Mouse (Mus musculus) embryo, embryonic 10.5 days (tissue): ENCODE results near the gene Nsfl1c.
"Not testable (repeated sequence)": the region's sequence is repeated elsewhere in the genome, so short reads cannot be mapped to it uniquely, and the experiment has no call there.

Experiments
- DNase-seq: peaks from one replicate; pipeline ENCODE4 v3.0.0-alpha.2; 2015; ENCODE audit warnings: low spot score

Nsfl1c gene

DNA sequence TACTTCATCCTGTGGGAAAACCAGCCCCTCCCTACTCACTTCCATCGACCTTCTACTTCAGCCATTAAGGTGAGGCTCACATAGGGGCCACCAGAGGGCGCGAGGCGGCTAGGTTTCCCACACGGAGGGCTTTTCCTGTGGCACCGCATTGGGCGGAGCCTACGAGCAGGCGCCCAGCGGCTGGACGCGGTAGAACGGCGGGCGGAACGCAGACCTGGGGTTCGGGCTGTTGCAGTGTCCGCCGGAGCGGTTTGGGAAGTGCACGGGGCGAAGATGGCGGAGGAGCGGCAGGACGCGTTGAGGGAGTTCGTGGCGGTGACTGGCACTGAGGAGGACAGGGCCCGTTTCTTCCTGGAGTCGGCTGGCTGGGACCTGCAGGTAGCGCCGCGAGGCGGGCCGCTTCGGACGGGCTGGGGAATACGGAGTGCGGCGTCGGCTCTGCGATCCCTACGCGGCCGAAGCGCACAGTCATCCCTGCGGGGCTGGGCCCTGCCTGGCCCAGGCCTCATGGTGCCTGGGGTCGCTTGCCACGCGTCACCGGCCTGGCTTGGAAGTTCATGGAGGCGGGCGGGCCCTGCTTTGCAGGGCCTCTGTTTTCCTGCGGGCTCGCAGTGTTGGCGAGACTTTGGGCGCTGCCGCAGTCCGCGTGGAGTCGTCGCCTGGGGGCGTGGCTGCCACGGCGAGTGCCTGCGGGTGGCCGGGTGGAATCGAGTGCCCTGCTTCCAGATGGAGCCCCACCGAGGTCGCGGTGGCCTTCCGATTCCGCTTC is at the start of gene Nsfl1c:
Gene Nsfl1c, plus strand, starts transcription at position 148 of the 769 bp plus-strand sequence.
- peak; percentile 96 for DNase-seq

DNA sequence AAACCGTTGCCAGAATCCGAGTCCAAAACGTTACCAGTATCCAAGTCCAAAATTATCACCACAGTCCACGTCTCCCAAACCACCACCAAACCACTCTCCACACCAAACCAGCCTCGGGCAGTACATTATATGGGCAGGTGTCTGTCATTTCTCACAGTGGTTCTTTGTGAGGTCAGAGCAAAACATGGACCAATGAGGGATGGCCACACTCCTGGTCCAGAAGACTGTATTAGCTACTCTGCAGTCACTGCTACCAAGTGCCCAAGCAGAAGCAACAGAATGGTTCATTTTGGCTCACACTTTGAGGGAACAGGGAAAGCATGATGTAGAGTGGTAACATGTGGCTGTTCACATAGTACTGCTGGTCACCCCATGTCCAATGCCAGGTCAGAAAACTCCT is 17.9 kb upstream of the Nsfl1c start, which contains the start of gene 4921509C19Rik:
Gene 4921509C19Rik, minus strand, starts transcription at position 101 of the 400 bp plus-strand sequence.
- DNase-seq = not testable (repeated sequence)

DNA sequence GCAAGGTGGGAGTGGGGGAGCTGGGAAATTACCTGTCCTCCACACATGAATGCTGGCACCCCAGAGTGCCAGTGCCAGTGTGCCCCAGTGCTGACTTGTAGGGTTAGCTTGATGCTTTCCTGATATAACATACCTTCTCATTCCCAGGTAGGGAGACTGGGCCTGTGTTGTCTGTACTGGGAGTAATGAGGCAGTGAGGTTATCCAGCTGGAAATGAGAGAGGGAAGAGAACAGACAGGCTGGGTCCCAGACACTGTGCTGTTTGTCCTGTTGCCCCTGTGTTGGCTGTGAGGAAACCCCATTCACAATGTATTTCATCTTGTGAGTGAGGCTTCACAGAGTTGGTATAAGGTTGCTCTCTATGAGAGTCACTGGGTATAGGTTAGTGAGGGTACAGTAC is 7.5 kb upstream of the Nsfl1c start:
- DNase-seq = no peak

DNA sequence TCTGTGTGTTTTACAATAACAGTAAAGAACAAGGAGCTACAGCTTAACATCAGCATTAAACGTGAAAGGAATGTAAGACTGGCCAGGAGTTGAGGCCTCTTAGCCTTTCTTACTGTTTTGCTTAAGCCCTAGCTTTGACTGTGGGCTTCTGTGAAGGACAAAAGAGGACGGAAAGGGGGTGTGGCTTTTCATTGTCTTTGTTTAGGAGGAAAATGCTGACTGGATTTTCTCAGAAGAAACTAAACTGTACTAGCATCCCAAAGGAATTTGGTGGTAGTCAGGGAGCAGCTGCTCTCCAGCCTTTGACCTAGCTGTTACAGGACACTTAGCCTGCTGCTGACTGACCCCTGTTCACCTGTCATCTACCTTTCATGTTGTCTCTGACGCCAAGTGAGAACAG is 4.4 kb downstream of the Nsfl1c start:
- DNase-seq = no peak

DNA sequence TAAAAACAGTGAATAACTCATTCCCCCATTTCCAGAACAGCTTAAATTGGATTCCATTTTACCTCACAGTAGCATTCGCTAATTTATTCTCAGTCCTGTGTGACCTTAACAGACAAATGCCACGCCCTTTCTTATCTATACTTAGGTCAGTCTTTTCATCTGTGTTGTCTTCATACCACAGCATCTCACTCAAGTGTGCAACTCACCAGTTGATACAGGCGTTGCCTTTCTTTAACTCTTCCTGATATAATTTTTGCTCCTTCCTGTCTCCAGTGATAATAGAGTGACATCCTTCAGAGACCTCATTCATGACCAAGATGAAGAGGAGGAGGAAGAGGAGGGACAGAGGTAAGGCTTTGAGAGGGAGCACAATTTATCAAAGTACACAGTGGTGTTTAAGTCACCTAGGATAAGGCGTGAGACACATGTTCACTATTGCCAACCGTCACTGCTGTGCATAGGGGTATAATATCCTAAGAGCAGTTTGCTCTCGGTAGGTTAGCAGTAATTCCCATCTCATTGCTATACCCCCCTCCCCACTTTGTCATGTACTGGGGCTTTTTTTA is 6.5 kb downstream of the Nsfl1c start:
- DNase-seq = no peak

DNA sequence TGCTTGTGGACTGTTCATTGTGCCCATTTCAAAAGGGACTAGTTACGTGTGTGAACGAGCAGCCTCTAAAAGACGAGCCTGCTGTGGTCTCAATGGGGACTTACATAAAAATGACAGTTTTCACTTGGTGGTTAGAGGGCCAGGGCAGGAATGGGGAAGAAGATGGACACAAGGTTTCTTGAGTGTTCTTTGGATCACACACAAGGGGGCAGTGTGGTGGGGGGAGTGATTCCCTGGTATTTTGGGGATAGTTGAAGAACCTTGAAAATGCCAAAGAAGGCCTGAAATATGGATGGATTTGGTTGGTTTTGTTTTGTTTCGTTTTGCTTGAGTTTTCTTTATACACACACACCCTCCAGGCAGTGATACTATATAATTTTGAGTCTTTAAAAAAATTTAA is 10.2 kb downstream of the Nsfl1c start:
- DNase-seq = peak; percentile 4

DNA sequence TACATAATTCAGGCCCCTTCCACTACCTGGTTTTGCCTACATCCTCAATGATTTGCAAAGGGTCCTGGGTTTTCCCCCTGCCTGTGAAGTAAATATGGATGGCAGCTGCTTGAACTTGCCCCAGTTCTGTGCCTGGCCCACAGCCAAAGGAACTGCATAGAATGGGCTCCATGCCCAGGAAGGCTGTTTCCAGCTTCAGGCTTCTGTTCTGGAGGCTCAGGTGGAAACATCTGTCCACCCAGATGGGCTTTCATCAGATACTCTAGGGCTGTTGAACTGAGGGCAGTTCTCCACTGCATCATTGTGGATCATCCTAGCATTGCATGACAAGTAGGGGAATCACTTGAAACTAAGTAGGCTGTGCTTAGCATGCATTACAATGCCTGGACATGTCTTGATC is 18.2 kb downstream of the Nsfl1c start:
- DNase-seq = no peak

DNA sequence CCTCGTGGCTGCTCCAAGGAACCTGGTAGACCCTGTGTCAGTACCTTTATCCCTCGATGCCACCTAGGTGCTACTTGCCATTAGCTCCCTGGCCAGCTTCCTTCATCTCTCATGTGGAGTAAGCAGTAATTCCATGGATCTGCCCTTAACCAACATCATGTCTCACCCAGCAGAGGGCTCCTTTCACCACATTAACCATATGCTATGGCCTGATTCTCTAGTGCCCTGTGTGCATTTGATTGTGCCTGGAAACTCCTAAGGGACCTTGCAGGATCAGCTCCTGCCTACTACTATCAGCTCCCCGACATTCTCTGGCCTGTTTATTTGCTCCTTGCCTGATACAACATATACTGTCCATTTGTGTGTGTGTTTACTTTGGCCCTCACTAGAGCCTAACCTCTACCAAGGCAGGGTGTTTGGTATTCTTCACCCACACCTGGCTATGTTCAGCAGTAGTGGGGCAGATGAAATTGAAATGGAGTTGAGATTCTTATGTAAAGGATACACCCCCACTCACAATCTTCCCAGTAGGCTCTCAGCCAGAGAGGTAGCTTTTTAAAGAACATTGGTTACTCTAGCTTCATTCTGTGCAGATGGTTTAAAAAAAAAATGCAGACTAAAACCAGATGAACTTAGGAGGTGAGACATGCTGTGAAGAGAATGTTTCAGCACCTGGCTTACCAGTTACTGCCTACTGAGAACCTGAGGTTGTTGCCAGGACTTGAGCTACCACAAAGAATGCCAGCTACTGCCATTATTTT is 19.7 kb downstream of the Nsfl1c start:
- peak; percentile 4 for DNase-seq

DNA sequence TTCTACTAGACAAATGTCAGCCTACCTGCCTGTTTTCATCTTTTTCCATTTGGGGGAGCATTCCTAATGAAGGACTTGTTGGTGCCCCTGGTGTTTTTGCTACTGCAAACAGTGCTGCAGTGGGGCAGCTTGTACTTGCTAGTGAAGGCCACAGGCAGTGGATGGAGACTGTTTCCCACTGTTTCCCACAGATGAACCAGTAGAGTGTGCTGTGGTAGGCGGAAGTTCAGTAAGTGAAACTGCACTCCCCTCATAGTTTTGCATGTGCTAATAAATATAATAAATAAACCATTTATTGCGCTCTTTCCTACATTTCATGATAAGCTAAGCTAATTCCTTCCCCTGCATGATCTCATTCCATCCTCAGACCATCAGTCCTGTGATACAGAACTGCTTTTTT is 25.0 kb downstream of the Nsfl1c start:
- DNase-seq = no peak

DNA sequence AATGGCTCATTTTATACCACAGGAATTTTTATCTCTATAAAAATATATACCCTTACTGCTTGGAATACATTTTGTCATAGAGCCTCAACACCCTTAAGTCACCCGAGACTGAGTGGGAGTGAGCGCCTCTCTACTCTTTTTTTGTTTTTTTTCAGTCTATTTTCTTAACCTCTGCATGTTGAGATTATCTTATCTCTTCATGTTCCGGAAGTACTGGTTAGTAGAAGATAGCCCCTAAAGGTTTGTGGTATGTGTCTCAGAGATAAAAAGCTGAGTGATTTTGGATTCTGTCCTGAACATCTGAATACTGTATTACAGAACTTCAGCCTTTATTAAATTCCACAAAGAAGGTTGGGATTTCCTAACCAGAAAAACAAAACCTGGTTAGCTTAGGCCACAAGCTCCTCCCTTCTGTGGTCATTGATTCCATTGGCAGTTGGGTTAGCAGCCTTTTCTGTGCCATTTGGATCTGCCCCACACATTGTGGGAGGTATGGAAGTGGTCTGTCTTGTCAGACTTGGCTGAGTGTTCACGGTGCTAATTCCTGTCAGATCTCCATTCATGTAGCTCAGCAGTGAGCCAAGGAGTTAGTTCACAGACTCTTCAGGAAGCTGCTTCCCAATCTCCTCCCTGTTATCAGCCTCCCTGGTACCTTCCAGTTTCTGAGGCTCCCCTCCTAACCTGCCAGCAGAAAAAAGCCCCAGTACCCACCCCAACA is 30.5 kb downstream of the Nsfl1c start:
- DNase-seq = no peak

DNA sequence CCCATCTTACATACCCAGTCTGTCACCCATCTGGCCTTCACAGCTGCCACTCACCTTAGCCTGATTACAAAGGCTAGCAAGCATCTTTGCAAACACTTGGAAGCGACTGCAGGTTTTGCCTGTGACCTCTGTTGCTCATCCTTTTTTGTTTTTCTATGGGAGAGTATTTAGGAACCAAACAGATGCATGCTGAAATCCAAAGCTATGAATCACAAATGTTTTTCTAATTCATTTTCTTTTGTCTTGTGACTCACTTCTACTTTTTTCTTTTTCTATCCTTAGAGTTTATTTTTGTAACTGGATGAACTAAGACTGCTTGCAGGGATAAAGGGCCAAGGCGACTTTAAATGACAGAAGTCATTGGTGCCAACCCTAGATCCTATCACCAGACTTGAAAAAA is 31.5 kb downstream of the Nsfl1c start:
- no peak for DNase-seq

DNA sequence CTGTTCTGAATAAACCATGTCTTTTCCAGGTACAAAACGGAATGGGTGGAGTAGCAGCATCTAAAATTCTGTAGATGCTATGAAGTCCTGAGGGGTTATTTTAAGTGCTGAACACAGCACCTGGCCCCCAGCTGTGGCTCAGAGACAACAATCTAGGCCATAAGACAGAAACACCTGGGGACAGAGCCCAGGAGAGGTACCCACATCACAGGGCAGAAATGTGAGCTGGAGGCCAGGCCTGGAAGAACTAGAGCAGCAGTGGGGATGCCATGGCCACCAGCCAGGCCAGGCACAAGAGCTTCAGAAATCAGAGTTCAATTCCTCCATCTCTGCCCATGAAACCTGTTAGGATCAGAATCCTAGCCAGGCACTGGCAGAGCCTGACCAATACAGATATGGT is 34.1 kb downstream of the Nsfl1c start:
- DNase-seq = no peak

DNA sequence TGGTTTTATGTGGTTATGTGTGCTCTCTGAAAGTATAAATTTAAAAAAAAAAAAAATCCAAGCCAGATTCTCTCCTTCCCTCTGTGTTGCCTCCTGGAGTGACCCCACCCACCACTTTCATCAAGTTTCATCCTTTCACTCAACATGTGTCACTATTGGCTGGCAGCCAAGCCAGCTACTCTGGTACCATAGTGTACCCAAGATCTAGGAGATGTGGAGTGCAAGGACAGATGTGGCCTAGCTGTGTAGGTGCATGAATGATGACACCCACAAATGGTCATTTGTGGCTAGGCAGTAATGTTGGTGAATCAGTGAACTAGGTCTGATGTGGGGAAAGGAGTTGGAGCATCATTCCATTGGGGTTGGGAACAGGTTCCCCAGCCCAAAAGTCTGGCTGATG is 35.2 kb downstream of the Nsfl1c start:
- no peak for DNase-seq

DNA sequence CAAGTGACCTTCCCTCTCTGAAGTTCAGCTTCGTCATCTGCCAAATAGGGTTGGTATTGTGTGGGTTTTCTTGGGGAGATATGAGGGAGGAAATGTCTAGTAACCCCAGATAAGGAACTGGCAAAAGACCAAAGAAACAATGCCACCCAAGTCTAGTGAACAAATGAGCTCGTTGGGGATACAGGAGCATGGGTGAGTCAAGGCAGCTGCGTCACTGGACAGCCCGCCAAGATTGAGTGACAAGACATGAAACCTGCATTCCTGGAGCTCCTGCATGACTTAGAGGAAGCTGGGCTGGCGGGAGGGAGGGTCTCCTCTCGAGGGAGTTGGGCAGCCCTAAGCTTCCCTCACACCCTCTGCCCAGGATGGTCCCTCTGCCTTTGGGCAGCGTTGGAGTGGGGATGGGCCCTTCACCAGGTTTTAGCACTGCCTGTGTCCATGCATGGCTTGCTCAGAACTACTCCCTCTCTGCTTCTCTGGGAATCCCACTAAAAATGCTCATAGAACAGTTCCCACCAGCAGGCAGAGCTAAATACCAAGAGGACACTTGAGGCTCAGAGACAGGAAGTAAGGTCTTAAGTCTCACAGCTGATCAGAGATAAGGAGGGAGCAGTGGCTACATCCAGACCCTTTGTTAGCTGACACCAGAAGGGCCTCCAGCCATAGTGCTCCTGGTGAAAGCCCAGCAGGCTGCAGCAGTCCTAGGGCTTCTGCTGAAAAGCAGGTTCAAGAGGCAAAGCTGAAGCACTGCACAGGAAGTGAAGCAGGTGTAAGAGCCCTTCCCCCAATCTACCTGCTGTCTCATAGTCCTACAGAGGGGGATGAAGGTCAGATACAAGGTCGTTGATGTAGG is 36.6 kb downstream of the Nsfl1c start:
- DNase-seq = no peak

DNA sequence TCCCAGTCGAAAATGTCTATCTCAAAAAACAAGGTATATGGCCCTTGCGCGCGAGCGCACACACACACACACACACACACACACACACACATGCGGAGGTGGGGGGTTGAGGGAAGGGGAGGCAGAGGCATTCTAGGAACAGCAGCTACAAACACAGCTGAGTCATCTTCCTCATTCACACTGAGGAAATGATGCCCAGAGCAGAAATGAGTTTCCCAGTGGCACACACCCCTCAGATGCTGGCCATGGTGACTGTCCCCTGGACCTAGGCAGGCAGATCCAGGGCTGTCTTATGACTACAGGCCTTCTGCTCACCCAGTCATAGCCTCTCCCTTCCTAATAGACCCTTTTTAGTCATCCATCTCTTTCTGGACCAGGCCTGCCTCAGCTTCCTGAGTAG is 39.6 kb downstream of the Nsfl1c start:
- no peak for DNase-seq

DNA sequence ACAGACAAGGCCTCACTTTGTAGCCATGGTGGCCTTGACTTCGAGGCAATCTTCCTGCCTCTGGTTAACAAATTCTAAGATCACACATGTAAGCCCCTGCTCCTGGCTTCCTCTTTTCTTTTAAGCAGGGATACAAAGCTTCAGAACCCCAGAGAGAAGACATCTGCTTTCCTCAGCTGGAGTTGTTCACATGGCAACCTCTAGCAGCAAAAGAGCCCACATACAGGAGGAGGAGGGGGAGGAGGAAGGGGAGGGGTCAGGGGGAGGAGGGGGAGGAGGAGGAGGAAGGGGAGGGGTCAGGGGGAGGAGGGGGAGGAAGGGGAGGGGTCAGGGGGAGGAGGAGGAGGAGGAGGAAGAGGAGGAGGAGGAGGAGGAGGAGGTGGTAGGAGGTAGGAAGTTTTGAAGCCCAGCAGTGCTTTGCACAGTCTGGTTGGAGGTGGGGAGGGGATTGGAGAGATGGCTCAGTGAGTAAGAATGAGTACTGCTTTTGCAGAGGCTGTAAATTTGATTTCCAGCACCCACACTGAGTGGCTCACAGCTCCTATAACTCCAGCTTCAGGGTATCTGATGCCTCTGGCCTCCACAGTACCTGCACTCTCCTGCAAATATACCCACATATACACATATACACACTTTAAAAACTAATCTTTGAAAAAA is 42.1 kb downstream of the Nsfl1c start:
- peak; percentile 52 for DNase-seq

DNA sequence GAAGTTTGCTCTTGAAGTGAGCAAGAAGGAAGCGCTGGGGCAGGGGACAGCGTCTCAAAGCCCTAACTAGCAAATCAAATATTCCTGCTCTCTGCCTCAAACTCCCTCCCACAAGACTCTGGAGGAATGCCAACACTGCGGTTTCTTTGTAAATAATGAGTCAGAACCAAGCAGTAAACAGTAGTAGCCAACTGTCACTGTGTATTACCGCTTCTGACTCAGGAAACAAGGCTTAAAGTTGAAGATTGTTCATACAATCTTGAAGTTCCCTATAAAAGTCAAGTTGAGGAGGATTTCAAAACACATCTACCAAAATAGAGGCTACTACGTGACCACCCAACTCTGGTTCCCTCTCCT is 42.6 kb downstream of the Nsfl1c start:
- no peak for DNase-seq

DNA sequence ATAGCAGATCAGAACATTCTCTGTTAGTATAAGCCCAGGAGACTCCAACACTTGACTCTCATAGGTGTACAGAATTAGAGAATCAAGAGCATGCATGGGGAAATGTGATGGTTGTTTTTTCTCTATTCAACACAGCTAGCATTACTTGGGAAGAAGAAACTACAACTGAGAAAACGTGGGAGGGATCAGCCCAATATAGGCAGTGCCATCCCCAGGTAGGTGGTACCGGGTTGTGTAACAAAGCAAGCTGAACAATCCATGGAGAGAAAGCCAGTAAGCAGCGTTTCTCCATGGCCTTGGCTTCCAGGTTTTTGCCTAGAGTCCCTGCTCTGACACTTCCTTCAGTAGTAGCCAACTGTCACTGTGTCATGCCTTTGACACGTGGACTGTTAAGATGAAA is 44.7 kb downstream of the Nsfl1c start:
- DNase-seq = no peak

DNA sequence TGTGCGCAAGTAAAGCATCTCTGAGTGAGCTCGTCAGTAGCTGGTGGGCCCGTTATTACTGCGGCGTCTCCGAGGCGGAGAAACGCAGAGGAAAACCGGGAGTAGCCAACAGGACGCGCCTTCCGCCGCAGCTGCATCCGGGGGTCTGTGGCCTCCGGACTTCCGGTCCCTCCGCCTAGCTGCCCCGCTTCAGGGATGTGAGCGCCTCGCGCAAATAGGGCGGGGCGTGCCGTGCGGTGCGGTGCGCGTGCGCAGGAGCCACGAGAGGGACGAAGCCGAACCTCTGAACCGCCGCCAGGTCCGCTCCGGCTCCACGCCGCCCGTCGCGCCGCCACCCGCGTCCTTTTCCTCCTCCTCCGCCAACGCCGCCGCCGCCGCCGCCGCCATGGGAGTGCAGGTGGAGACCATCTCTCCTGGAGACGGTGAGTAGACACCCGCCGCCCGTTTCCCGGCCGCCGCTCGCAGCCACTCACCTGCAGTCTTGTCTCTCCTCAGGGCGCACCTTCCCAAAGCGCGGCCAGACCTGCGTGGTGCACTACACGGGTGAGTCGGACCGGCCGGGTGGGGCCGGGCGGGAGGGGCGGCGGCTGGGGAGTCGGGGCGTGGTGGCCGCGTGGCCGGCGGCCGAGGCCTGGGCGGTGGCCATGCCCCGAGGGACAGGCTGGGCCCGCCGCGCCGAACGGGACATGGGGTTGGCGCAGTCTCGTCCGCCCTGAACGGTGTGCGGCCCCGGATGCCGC is 48.5 kb downstream of the Nsfl1c start, which contains the start of gene Fkbp1a:
Gene Fkbp1a, plus strand, starts transcription at position 161 of the 740 bp plus-strand sequence.
- peak; percentile 95 for DNase-seq
